Mouse (Mus musculus) gastrocnemius, postnatal 36 days (tissue): ENCODE measurements around the gene Esam. TPM values are rescaled to one million over a fixed set of nuclear protein-coding genes. Genes with fewer than 3 reads are reported as not detected.

Experiments used
- DNase-seq, 2 experiments: peaks; one replicate each; pipeline ENCODE4 v3.0.0; 2022
- intact Hi-C: fragments of 180-260 bp; cut with DNase I; formaldehyde crosslinking; loops from one replicate; pipeline ENCODE4 v1.15.1; 2025
- total RNA-seq, 2 experiments: library from RNA; stranded (reverse); gene quantifications; 2 replicates each; pipeline ENCODE4 v1.2.3; 2021

The Esam gene
- total RNA-seq, 2 experiments from 2014 or later = 20.8 to 23.3 TPM

- intact Hi-C loops = no loop called here
Measured at GRCm38 (mm10) chr9:37552536-37553293, 24.8 kb downstream of the Esam start, which contains the start of gene Nrgn. TSS of gene Nrgn (minus strand) at chr9:37552904.

GRCm38 (mm10) chr9:37554279-37554678 is 26.4 kb downstream of the Esam start:
- no peak for DNase-seq
- intact Hi-C loops = no loop called here

More at GRCm38 (mm10) chr9:37552536-37553293, 24.8 kb downstream of the Esam start, which contains the start of gene Nrgn:
- DNase-seq = peak; percentile 57 to 70

GRCm38 (mm10) chr9:37554838-37555748 is 27.2 kb downstream of the Esam start, which contains the start of gene Siae:
TSS of gene Siae (plus strand) at chr9:37555698.
- no peak for DNase-seq
- intact Hi-C loops = no loop called here

- no peak for DNase-seq
- intact Hi-C loops = no loop called here
Measured at GRCm38 (mm10) chr9:37556366-37556765, 28.5 kb downstream of the Esam start.

- intact Hi-C loops = no loop called here
- DNase-seq = no peak
Measured at GRCm38 (mm10) chr9:37560617-37561016, 32.7 kb downstream of the Esam start.

GRCm38 (mm10) chr9:37563805-37564204 is 35.9 kb downstream of the Esam start:
- no peak for DNase-seq
- intact Hi-C loops = no loop called here

GRCm38 (mm10) chr9:37567019-37567418 is 39.1 kb downstream of the Esam start:
- DNase-seq = no peak
- intact Hi-C loops = no loop called here

GRCm38 (mm10) chr9:37567454-37567853 is 39.6 kb downstream of the Esam start:
- no peak for DNase-seq
- intact Hi-C loops = no loop called here

- intact Hi-C loops = no loop called here
- DNase-seq = no peak
Measured at GRCm38 (mm10) chr9:37567892-37568604, 40.2 kb downstream of the Esam start.

GRCm38 (mm10) chr9:37568605-37569214 is 40.8 kb downstream of the Esam start:
- intact Hi-C loops = no loop called here
- DNase-seq = no peak

- intact Hi-C loops = no loop called here
- no peak for DNase-seq
Measured at GRCm38 (mm10) chr9:37569231-37569835, 41.5 kb downstream of the Esam start.

- no peak for DNase-seq
- intact Hi-C loops = no loop called here
Measured at GRCm38 (mm10) chr9:37572204-37572876, 44.5 kb downstream of the Esam start.

- no peak for DNase-seq
- intact Hi-C loops = no loop called here
Measured at GRCm38 (mm10) chr9:37576436-37576930, 48.6 kb downstream of the Esam start.

- intact Hi-C loops = no loop called here
- no peak for DNase-seq
Measured at GRCm38 (mm10) chr9:37583594-37583993, 55.7 kb downstream of the Esam start.

GRCm38 (mm10) chr9:37586718-37587117 is 58.8 kb downstream of the Esam start:
- intact Hi-C loops = no loop called here
- no peak for DNase-seq
